Mouse (Mus musculus) G1E (cell line): ENCODE data around the gene Cgn.

Experiments used
- CTCF ChIP-seq: IDR thresholded peaks from 2 replicates; pipeline ENCODE4 v1.5.1; 2012; ENCODE audit warnings: low read depth, low read length, inconsistent platforms, mixed read lengths
- GATA1 ChIP-seq: IDR thresholded peaks from 2 replicates; pipeline ENCODE4 v1.6.1; 2012; ENCODE audit warnings: borderline replicate concordance, low read length, inconsistent platforms, mixed read lengths
- GATA2 ChIP-seq: IDR thresholded peaks from 2 replicates; pipeline ENCODE4 v1.6.1; 2012; ENCODE audit warnings: low read depth, low read length, inconsistent platforms, borderline replicate concordance

DNA sequence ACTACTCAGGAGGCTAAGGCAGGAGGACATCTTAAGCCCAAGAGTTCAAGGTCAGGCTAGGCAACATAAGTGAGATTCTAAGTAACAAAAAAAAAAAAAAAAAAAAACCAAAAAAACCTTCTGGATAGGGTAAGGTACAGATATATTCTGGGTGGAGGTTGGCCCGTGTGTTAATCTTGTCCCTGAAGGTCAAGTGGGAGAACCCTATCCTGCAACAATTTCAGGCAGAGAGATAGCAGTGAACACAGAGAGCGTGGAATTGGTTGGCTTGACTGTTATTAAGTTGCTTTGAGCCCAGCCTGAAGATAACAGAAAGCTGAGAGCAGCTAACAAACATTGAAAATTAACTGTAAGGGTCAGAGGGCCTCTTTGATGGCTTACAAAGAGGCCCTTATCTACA, 7.4 kb upstream of the Cgn start:
- TF ChIP-seq CTCF = no peak
- TF ChIP-seq GATA1 = no peak
- no peak for TF ChIP-seq GATA2
